Mouse (Mus musculus) urinary bladder, postnatal 4 days (tissue): ENCODE measurements at regions not wholly inside any gene's neighbourhood (a gene's known extent, or its start where the extent isn't known, plus 50 kb on each side); places are given as distances from the start of the nearest gene placed in this dataset.

Experiments
- DNase-seq, 2 experiments: peaks; one replicate each; pipeline ENCODE4 v3.0.0; 2021 to 2022; ENCODE audit warnings: low spot score in 2 of 2

- no peak for DNase-seq
Observed at GRCm38 (mm10) chr9:46538616-46539015, 218.8 kb upstream of the 4931429L15Rik start.

- no peak for DNase-seq
Observed at GRCm38 (mm10) chr9:46516401-46517130, 196.8 kb upstream of the 4931429L15Rik start.

GRCm38 (mm10) chr9:46512276-46513051 is 192.7 kb upstream of the 4931429L15Rik start:
- DNase-seq, result no peak

- DNase-seq, result no peak
Observed at GRCm38 (mm10) chr9:46511307-46511706, 191.5 kb upstream of the 4931429L15Rik start.

- no peak for DNase-seq
Observed at GRCm38 (mm10) chr9:46509896-46510295, 190.1 kb upstream of the 4931429L15Rik start.

- DNase-seq, result no peak
Observed at GRCm38 (mm10) chr9:46509458-46509857, 189.7 kb upstream of the 4931429L15Rik start.

GRCm38 (mm10) chr9:46507036-46507435 is 187.2 kb upstream of the 4931429L15Rik start:
- DNase-seq, result no peak

GRCm38 (mm10) chr9:46504536-46504935 is 184.8 kb upstream of the 4931429L15Rik start:
- no peak for DNase-seq

- no peak for DNase-seq
Observed at GRCm38 (mm10) chr9:46504133-46504416, 184.3 kb upstream of the 4931429L15Rik start.

- DNase-seq, result no peak
Observed at GRCm38 (mm10) chr9:46503321-46504132, 183.7 kb upstream of the 4931429L15Rik start.

- no peak for DNase-seq
Observed at GRCm38 (mm10) chr9:46499426-46499825, 179.6 kb upstream of the 4931429L15Rik start.

GRCm38 (mm10) chr9:46498861-46499260 is 179.1 kb upstream of the 4931429L15Rik start:
- no peak for DNase-seq

- no peak for DNase-seq
Observed at GRCm38 (mm10) chr9:46495276-46495675, 175.5 kb upstream of the 4931429L15Rik start.

GRCm38 (mm10) chr9:46482859-46483443 is 163.2 kb upstream of the 4931429L15Rik start:
- no peak for DNase-seq

GRCm38 (mm10) chr9:46482034-46482858 is 162.5 kb upstream of the 4931429L15Rik start:
- no peak for DNase-seq

GRCm38 (mm10) chr9:46481491-46481890 is 161.7 kb upstream of the 4931429L15Rik start:
- no peak for DNase-seq

- DNase-seq, result no peak
Observed at GRCm38 (mm10) chr9:46480080-46480690, 160.4 kb upstream of the 4931429L15Rik start.

GRCm38 (mm10) chr9:46478611-46479010 is 158.8 kb upstream of the 4931429L15Rik start:
- no peak for DNase-seq

- DNase-seq, result no peak
Observed at GRCm38 (mm10) chr9:46476516-46476915, 156.7 kb upstream of the 4931429L15Rik start.

GRCm38 (mm10) chr9:46473681-46474080 is 153.9 kb upstream of the 4931429L15Rik start:
- DNase-seq, result no peak

GRCm38 (mm10) chr9:46469521-46469920 is 149.7 kb upstream of the 4931429L15Rik start:
- no peak for DNase-seq
